Mouse (Mus musculus) spleen, adult 2 months (tissue): ENCODE measurements around the gene Rcor1. TPM values are rescaled to one million over a fixed set of nuclear protein-coding genes. Genes with fewer than 3 reads are reported as not detected.

Experiments used
- DNase-seq, 2 experiments: peaks; one replicate each; pipeline versions ENCODE4 v3.0.0 to v3.0.0-alpha.2; 2012 to 2021; ENCODE audit warnings: low spot score in 2 of 2, low read depth in 1 of 2
- H3K27ac ChIP-seq: fragments of 200-500 bp; 2 replicates; pipeline ENCODE4 v1.5.1; 2012; ENCODE audit warnings: low read length, inconsistent platforms; ENCODE audit not compliant: insufficient read depth
- H3K27me3 ChIP-seq: fragments of 200-500 bp; 2 replicates; pipeline ENCODE4 v1.6.1; 2012; ENCODE audit warnings: mild to moderate bottlenecking, moderate library complexity, low read length, inconsistent platforms; ENCODE audit not compliant: control insufficient read depth, insufficient read depth
- H3K36me3 ChIP-seq: fragments of 200-500 bp; 2 replicates; pipeline ENCODE4 v1.6.1; 2012; ENCODE audit warnings: mild to moderate bottlenecking, low read length, inconsistent platforms; ENCODE audit not compliant: control insufficient read depth, insufficient read depth
- H3K4me1 ChIP-seq: fragments of 200-500 bp; 2 replicates; pipeline ENCODE4 v1.6.1; 2011; ENCODE audit warnings: inconsistent platforms; ENCODE audit not compliant: control insufficient read depth, insufficient read depth, insufficient read length
- H3K4me3 ChIP-seq: fragments of 200-500 bp; 2 replicates; pipeline ENCODE4 v1.5.1; 2011; ENCODE audit warnings: mild to moderate bottlenecking, inconsistent platforms; ENCODE audit not compliant: insufficient read depth, insufficient read length; ENCODE audit errors: extremely low read depth
- CTCF ChIP-seq: fragments of 200-500 bp; IDR thresholded peaks from 2 replicates; pipeline ENCODE4 v1.5.1; 2011; ENCODE audit warnings: mild to moderate bottlenecking, inconsistent platforms; ENCODE audit not compliant: insufficient read depth, insufficient read length, insufficient replicate concordance; ENCODE audit errors: extremely low read depth
- POLR2A ChIP-seq: fragments of 200-500 bp; IDR thresholded peaks from 2 replicates; pipeline ENCODE4 v1.6.1; 2011; ENCODE audit warnings: low read depth, low read length, inconsistent platforms
- WGBS: fragments of 180-500 bp; shearing (Covaris S2); methylation state at CpG from one replicate; pipeline ENCODE4 v1.1.7; 2018; 5-methylcytosine and 5-hydroxymethylcytosine counted together
- polyA plus RNA-seq: library from polyadenylated mRNA; depleted of rRNA; stranded (reverse); fragments of >200 nt; gene quantifications from 2 replicates; pipeline ENCODE4 v1.2.3, GENCODE M21; 2012

Rcor1 gene
- polyA plus RNA-seq, 1 experiment, result 7.8 TPM

- 15% methylated on average over 4 of the region's 4 CpGs for WGBS
- Histone ChIP-seq H3K27me3 (no peaks in the 10 kb centered on the region), H3K36me3 (0 out of 2 replicates have a peak, but pooled peaks cover 2% of the 10 kb centered on the region), H3K4me3 (no peak overlapping the region), H3K4me1 (0 out of 2 replicates have a peak, but pooled peaks cover 4% of the 10 kb centered on the region), H3K27ac (no peak overlapping the region)
- no peak for DNase-seq
- TF ChIP-seq CTCF, result no peak
Measured at GRCm38 (mm10) chr12:111041196-111041595, 2.0 kb downstream of the Rcor1 start.

- WGBS, result 89% methylated on average over 1 of the region's 1 CpGs
- DNase-seq, result no peak
- TF ChIP-seq POLR2A (no peak), CTCF (no peak)
- Histone ChIP-seq H3K4me3 (no peak overlapping the region), H3K4me1 (peaks cover 4% of the 10 kb centered on the region; the same call in 1 of the 2 replicates), H3K27ac (no peak overlapping the region), H3K27me3 (no peaks in the 10 kb centered on the region), H3K36me3 (0 out of 2 replicates have a peak, but pooled peaks cover 2% of the 10 kb centered on the region)
Measured at GRCm38 (mm10) chr12:111042365-111042764, 3.2 kb downstream of the Rcor1 start.

GRCm38 (mm10) chr12:111044880-111045279 lies 5.7 kb downstream of the Rcor1 start:
- TF ChIP-seq POLR2A (no peak), CTCF (no peak)
- WGBS, result 88% methylated on average over 2 of the region's 2 CpGs
- Histone ChIP-seq H3K27me3 (no peaks in the 10 kb centered on the region), H3K27ac (no peak overlapping the region), H3K4me3 (no peak overlapping the region), H3K4me1 (peaks cover 4% of the 10 kb centered on the region; the same call in 1 of the 2 replicates), H3K36me3 (0 out of 2 replicates have a peak, but pooled peaks cover 2% of the 10 kb centered on the region)
- no peak for DNase-seq

- Histone ChIP-seq H3K27me3 (no peaks in the 10 kb centered on the region), H3K27ac (no peak overlapping the region), H3K36me3 (peaks cover 2% of the 10 kb centered on the region; the same call in 1 of the 2 replicates), H3K4me1 (peaks cover 10% of the 10 kb centered on the region; the same call in 1 of the 2 replicates), H3K4me3 (no peak overlapping the region)
- WGBS, result 93% methylated on average over 1 of the region's 1 CpGs
- DNase-seq, result no peak
- TF ChIP-seq CTCF, result no peak
Measured at GRCm38 (mm10) chr12:111046866-111047265, 7.7 kb downstream of the Rcor1 start.

- Histone ChIP-seq H3K27me3 (no peaks in the 10 kb centered on the region), H3K4me3 (no peak overlapping the region), H3K27ac (no peak overlapping the region), H3K4me1 (peaks cover 10% of the 10 kb centered on the region; the same call in 1 of the 2 replicates), H3K36me3 (peaks cover 2% of the 10 kb centered on the region; the same call in 1 of the 2 replicates)
- WGBS, result 67% methylated on average over 2 of the region's 2 CpGs
- no peak for TF ChIP-seq POLR2A
- TF ChIP-seq CTCF, result no peak
- no peak for DNase-seq
Measured at GRCm38 (mm10) chr12:111048201-111048600, 9.1 kb downstream of the Rcor1 start.

GRCm38 (mm10) chr12:111050256-111050655 lies 11.1 kb downstream of the Rcor1 start:
- TF ChIP-seq CTCF (no peak), POLR2A (no peak)
- whole genome bisulfite sequencing, result 89% methylated on average over 2 of the region's 2 CpGs
- no peaks in the 10 kb centered on the region for H3K27me3 ChIP-seq
- no peak overlapping the region for H3K27ac ChIP-seq
- H3K4me1 ChIP-seq, result peaks cover 10% of the 10 kb centered on the region; the same call in 1 of the 2 replicates
- no peaks in the 10 kb centered on the region; the same call in 1 of the 2 replicates for H3K36me3 ChIP-seq
- H3K4me3 ChIP-seq, result no peak overlapping the region
- no peak for DNase-seq

- no peak overlapping the region for H3K27ac ChIP-seq
- TF ChIP-seq POLR2A (no peak), CTCF (no peak)
- H3K4me1 ChIP-seq, result no peaks in the 10 kb centered on the region
- no peaks in the 10 kb centered on the region for H3K27me3 ChIP-seq
- DNase-seq, result no peak
- no peaks in the 10 kb centered on the region for H3K36me3 ChIP-seq
- 57% methylated on average over 2 of the region's 2 CpGs for WGBS
- H3K4me3 ChIP-seq, result no peak overlapping the region
Measured at GRCm38 (mm10) chr12:111063361-111063760, 24.2 kb downstream of the Rcor1 start.

GRCm38 (mm10) chr12:111064220-111064619 lies 25.1 kb downstream of the Rcor1 start:
- no peak for DNase-seq
- Histone ChIP-seq H3K4me1 (no peaks in the 10 kb centered on the region), H3K27ac (no peak overlapping the region), H3K27me3 (no peaks in the 10 kb centered on the region), H3K4me3 (no peak overlapping the region), H3K36me3 (no peaks in the 10 kb centered on the region)
- TF ChIP-seq CTCF, result no peak
- no peak for TF ChIP-seq POLR2A
- 90% methylated on average over 3 of the region's 3 CpGs for WGBS
